Mouse (Mus musculus): ENCODE measurements around the gene Chaf1a. TPM values are rescaled to one million over a fixed set of nuclear protein-coding genes. Genes with fewer than 3 reads are reported as not detected.
A peak's percentile ranks its signal among the peaks of the same experiment; 100 is the strongest.

Chaf1a gene
- 1 to 10 TPM; 3.8 to 6.0 (median 4.3) TPM for total RNA-seq (2022)

DNA sequence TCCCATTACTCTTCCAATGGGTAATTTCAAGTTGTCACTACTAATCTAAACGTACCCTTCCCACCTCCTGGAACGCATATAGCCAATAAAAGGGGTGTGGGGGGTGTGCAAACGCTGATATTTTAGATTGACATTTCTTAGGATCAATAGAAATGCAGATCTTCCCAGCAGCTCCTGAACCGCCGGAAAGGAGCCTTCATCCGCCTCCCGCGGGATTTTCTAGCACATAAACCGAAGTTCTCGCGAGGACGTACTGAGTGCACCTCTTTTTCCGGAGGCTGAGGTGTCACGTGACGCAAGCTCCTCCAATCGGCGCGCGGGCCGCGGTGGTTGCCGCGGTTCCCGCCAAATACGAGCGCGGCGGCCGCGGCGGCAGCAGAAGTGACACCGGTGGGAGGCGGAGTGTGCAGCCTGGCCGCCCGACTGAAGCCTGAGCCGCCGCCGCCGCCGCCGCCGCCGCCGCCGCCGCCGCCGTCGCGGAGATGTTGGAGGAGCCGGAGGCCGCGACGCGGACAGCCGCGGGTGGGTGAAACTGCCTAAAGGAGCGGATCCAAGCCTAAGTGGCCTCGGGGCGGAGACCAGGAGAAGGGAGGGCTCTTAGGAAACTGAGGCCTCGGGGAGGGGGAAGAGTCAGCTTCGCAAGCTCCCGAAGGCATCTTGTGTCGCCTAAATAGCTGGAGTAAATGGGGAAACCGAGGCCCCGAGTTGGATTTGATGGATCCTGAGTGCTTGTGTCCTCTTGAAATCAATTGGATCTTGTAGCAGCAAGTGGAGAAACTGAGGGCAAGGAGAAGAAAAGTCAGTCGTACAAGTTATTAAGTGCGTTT, at the start of gene Chaf1a:
TSS of gene Chaf1a (plus strand) at position 410 of the 827 bp plus-strand sequence.
- DNase-seq: peak; percentile 98

- DNase-seq: peak; percentile 71
Observed at GRCm38 (mm10) chr17:55996007-55996406, 44.2 kb upstream of the Chaf1a start.

DNA sequence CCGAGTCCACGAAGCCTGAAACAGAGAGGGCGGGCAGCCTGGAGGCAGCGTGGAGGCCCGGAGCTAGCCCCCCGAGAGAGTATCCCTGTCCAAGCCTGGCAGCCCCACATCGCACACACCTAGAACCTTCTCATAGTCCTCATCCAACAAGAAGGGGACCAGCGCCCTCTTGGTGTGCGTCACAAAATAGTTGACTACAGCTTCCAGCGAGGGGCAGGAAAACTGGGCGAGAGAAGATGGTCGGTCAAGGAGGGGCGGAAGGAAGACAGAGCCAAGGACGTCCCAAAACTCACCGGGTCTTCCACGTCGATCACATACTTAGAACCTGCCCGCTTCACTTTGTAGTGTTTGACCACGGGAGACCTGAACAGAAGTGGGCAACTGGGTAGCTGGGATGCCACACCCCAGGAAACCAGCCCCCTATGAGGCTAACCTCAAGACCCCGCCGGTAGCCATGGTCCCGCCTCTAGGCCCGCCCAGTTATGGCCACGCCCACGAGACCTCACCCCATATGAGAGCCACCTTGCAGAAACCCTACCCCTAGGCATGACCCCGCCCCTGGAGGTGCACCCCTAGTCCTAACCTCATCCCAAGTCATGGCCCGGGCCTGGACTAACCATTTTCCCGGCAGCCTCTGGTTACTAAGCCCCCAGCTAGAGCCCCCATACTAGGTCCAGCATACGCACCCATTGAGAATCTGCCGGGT, 40.3 kb upstream of the Chaf1a start:
- no peak for DNase-seq

DNA sequence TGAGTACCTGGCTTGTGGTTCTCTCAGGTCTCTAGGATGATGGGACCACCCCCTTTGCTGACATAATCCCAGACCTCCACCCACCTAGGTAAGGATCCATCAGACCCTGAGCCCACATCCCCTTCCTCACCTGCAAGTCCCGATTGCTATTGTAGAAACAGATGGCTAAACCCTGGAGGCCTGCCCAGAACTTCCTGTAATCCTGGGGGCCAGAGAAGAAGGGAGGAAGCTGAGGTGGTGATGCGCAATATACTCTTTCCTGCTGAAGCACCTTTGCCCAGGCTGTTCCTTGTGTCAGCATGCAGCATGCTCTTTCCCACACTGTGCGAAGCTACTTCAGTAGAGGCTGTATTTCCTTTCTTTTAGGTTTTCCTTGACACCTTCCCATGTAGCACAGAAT, 37.2 kb upstream of the Chaf1a start:
- DNase-seq: no peak

DNA sequence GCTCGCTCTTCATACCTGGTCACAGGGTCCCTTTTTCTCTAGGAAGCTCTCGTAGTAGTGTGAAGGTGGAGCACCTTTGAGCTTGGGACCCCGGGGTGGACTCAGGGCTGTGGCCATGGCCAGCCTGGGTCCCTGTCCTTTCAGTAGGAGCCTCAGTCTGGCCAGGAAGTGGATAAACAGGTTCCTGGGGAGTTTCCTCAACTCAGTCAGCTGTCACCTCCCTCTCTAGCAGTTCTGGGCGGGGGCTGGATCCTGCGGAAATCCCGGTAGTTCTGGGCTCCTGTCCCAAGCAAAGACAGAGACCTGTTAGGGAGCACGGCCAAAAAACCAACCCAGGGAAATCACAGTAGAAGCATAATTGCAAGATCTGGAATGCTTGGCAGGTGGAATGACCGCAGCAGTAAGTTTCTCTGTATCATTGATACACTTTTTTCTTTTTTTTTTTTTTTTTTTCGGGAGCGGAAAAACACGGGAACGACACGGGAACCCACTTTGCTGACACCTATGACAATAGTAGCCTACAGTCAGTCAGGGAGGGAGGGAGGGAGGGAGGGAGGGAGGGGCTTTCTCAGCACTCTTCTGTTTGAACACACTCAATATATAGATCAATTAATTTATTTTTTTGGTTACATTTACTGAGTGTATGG, 34.7 kb upstream of the Chaf1a start, which contains the start of the genes Stap2 and Mpnd:
TSS of gene Stap2 (minus strand) at position 170 of the 647 bp plus-strand sequence.
TSS of gene Mpnd (plus strand) at position 297 of the 647 bp plus-strand sequence.
- peak; percentile 15 for DNase-seq

- DNase-seq: no peak
Observed at GRCm38 (mm10) chr17:56006956-56007355, 33.3 kb upstream of the Chaf1a start.

DNA sequence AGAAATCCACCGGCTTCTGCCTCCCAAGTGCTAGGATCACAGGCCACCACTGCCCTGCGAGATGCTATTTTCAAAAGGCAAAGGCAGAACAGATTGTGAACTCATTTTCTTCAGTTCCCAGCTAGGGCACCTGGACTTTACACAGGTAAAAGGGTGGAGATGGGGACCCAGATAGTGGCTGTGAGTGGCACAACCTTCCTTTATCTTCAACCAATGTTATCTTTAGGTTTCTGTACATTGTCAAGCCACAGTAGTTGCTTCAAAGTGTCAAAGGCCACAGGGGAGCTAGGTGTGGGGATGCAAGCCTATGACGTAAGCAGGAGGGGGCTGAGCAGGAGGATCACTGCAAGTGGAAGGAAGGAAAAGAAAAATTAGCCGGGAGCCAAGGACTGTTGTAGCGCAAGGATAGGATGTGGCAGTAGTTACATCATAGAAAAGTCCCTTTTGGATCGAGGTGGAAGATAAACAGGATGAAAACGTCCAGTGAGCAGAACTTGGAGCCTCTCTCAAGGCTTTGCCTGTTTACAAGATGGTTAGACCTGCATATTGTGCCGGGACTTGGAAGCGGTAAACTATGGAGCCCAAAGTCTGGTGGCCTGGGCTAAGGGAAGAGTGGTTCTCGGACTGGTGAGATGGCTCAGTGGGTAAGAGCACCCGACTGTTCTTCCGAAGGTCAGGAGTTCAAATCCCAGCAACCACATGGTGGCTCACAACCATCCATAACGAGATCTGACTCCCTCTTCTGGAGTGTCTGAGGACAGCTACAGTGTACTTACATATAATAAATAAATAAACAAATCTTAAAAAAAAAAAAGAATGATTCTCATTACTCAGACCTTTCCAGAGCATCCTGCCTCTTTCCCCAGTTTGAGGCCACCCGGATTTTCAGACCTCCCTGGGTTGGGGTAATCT, 32.5 kb upstream of the Chaf1a start:
- peak; percentile 9 for DNase-seq

- DNase-seq: peak; percentile 96
Observed at GRCm38 (mm10) chr17:56008356-56009087, 31.7 kb upstream of the Chaf1a start.

- peak; percentile 92 for DNase-seq
Observed at GRCm38 (mm10) chr17:56009088-56009961, 30.9 kb upstream of the Chaf1a start.

- DNase-seq: no peak
Observed at GRCm38 (mm10) chr17:56009962-56010240, 30.3 kb upstream of the Chaf1a start.

GRCm38 (mm10) chr17:56010255-56010654, 30.0 kb upstream of the Chaf1a start:
- DNase-seq: peak; percentile 15

GRCm38 (mm10) chr17:56010681-56011080, 29.6 kb upstream of the Chaf1a start:
- peak; percentile 62 for DNase-seq

GRCm38 (mm10) chr17:56011441-56011840, 28.8 kb upstream of the Chaf1a start:
- DNase-seq: no peak

DNA sequence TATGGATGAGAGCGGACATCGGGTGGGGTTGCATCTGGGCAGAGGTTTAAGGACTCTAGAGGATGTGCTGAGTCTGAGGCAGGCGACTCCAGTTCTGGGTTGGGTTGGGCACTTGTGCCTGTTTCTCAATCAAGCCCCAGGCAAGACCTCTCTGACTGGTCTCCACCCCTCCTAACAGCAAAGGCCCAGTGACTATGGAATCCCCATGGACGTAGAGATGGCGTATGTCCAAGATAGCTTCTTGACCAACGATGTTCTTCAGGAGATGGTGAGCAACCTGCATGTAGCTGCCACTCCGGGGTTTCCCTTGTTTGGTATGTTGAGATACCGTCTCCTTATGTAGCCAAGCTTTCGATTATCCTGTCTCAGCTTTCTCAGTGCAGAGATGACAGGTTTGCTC, 24.9 kb upstream of the Chaf1a start:
- DNase-seq: peak; percentile 9

GRCm38 (mm10) chr17:56016382-56016781, 23.9 kb upstream of the Chaf1a start:
- DNase-seq: peak; percentile 34

GRCm38 (mm10) chr17:56016793-56017785, 23.1 kb upstream of the Chaf1a start:
- DNase-seq: peak; percentile 18

DNA sequence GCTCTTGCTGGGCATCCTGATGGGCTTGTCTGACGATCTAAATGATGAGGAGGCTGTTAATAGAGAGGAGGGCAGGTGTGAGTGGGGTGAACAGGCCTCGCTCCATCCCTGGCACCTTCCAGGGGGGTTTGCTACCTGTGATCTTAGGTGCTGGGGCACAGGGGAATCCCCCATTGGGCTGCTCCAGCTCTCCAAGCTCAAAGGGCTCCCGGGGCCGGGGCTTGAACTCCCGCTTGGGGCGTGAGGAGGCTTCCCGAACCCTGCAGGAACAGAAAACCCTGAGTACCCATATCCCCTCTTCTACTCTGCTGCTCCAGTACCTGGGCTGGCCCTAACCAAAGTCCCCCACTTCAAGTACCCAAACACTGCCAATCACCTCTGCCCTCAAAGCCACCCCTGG, 22.4 kb upstream of the Chaf1a start:
- DNase-seq: peak; percentile 17

DNA sequence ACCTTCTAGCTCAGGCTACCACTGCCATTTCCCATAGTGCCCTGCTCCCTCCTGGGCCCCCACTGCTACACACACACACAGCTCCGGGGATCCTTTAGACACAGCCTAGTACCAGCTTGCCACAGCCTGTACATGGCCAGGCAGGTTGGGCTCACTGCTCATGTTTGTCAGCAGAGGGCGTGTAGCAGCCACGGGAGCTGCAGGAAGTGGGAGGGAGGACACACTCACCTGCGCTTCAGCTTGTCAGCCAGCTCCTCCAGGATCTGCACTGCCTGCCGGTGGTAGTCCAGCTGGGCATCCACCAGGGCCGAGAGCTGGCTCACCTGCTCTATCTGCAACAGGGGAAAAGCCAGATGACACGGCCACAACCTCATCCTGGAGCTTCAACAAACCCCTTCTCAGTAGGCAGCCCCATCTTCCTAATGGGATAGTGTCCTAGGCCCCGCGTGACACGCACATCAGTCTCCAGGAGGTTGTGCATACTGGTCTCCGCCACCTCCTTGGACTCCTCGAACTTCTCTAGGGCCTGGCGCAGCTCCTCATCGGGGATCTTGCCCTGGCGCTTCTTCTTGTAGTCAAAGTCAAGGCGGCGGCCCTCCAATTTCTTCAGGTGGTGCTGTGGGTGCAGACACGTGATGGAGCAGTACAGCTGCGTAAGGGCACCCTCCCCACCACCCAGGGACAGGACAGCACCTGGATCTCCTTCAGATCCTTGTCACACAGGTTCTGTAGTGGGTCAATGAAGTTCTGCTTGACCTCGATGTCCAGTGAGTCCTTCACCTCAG, 21.7 kb upstream of the Chaf1a start:
- peak; percentile 36 for DNase-seq
